Mouse (Mus musculus): Measurements from ENCODE around the gene Ncan.

The Ncan gene

DNA sequence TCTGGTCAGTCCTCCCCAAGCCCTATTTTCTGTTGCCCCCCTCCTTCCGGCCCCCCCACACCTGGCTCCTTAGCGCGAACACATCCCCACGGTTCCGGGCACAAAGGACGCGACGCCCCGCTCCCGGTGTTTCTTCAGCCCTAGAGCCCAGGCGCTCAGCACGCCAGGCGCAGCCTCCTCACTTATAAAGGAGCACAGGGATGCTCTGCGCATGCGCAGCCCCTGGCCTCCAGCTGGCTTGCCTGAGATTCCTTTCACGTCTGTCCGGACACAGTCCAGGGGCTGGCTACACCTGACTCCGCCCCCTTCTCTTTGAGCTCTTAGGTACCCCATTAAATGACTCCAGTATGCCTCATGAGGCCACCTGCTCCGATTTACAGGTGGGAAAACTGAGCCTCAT, at the start of gene Ncan:
TSS of gene Ncan (minus strand) at position 207 of the 400 bp plus-strand sequence.
- DNase-seq (ENCODE audit: low read depth in 1 of 2, low spot score in 2 of 2), result no peak

DNA sequence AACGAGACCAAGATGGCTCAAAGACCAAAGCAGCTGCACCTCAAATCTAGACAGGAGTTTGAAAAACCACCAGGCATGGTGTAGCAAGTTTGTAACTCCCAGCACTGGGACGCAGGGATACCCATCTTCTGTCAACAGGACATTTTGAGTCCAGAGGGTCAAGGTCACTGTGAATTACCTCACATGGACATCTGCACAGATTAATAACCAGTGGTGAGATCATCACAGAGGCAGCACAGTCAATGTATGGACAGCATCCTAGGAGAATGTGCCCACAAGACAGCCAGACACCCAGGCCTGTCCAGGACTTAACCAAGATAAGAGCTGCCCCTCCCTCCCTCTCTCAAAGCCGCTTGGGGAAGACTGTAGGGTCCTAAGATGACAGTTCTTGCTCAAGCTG, 49.4 kb upstream of the Ncan start:
- no peak for DNase-seq (ENCODE audit: low read depth in 1 of 2, low spot score in 2 of 2)

DNA sequence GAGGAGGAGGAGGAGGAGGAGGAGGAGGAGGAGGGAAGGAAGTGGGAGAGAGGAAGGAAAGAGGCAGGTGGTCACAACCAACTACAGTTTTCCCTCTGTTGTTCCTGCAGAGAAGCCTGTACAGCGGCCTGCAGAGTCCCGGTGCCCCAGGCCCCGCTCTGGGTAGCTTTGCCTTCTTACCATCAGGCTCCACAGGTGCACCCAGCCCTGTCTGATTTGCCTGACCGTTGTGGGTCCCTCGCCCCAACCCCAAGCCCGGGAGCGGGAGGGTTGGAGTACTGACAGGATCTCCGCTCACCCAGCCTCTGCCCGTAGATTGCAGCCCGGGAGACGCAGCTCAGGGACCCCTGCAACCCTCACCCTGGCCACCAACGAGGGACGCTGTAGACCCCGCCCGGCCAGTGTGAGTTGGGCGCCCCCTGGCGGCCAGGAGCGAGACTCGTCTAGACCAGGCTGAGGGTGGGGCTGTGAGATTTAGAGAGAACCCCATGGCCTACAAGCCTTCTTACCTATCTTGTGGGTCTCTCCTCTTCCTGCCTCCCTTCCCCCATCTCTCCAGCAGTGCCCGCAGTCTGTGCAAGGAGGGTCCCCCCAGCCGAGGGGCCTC, 45.9 kb upstream of the Ncan start:
- DNase-seq (ENCODE audit: low read depth in 1 of 2, low spot score in 2 of 2), result peak in 1 of 2 experiments; percentile 48

DNA sequence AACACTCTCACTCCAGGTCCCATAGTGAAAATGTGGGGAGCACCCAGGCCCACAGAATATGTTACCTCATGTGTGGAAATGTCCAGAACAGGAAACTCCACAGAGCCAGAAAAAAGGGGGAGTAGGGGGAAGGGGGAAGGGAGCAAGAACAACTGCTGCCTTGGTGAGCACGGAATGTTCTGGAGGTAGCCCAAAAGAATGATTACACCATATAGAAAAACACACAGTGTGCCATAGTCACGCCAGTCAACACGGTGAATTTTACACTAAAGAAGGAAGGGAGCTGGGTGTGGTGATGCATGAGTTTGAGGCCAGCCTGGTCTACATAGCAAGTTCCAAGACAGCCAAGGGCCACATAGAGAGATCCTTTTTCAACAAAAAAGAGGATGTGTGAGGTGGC, 42.6 kb upstream of the Ncan start:
- no peak for DNase-seq (ENCODE audit: low read depth in 1 of 2, low spot score in 2 of 2)

DNA sequence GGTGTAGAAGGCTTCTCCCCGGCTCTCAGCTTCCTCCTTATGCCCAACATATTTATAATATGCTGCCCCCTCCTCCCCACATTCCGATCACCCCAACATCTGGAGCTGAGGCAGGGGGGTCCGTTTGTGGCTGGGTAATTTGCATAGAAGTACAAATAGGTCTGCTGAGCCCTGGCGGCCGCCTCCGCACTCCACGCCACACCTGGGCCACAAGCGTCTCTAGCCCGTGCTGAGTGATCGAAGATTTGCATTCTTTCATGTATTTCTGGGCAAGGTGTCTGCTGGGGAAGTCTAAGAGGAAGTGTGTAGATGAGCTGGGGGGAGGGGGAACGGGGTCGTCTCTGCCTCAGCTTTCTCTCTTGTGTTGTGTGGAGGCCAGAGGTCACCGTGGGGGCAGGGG, 39.3 kb upstream of the Ncan start:
- DNase-seq (ENCODE audit: low read depth in 1 of 2, low spot score in 2 of 2), result no peak

DNA sequence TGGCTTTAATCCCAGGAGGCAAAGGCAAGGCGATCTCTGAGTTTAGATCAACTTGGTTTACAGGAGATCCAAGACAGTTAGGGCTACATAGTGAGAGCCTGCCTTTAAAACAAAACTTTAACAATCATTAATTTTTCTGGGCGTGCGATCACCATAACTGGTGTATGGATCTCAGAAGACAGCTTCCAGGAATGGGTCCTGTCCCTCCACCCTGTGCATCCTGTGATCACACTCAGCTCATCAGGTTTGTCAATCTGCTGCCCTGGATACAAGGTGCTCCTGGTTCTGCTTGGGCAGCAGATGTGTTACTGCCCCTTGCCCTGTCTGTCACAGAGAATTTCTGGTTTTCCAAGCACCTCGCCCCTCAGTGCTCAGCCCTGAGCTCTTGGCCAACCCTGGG, 38.5 kb upstream of the Ncan start:
- no peak for DNase-seq (ENCODE audit: low read depth in 1 of 2, low spot score in 2 of 2)

DNA sequence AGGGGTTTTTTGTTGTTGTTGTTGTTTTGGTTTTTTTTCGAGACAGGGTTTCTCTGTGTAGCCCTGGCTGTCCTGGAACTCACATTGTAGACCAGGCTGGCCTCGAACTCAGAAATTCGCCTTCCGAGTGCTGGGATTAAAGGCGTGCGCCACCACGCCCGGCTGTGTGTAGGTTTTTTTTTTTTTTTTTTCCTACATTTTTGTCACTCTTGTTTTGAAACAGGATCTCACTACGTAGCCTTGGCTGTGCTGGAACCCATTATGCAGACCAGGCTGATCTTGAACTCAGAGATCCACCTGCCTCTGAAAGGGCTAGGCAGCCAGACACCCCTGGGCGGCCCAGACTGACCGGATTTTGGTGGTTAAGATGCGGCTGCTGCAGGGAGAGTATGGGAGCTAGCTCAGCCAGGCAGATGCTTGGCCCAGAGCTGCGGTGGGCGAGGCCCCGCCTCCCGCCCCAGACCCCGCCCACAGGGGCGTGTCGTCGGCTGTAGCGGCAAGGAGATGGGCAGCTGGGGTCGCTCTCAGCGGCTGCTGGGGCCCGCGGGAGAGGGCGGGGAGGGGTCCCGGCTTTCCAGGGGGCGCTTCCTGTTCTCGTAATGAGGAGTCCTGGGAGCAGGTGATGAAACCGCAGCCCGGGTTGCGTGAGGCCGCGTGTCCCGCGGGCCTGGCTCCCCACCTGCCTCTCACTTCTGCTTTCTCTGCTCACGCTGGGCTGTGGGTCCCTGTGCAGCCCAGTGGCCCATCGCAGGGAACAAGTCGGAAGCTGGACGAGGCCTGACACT, 37.6 kb upstream of the Ncan start:
- DNase-seq (ENCODE audit: low read depth in 1 of 2, low spot score in 2 of 2), result peak in 1 of 2 experiments; percentile 45

DNA sequence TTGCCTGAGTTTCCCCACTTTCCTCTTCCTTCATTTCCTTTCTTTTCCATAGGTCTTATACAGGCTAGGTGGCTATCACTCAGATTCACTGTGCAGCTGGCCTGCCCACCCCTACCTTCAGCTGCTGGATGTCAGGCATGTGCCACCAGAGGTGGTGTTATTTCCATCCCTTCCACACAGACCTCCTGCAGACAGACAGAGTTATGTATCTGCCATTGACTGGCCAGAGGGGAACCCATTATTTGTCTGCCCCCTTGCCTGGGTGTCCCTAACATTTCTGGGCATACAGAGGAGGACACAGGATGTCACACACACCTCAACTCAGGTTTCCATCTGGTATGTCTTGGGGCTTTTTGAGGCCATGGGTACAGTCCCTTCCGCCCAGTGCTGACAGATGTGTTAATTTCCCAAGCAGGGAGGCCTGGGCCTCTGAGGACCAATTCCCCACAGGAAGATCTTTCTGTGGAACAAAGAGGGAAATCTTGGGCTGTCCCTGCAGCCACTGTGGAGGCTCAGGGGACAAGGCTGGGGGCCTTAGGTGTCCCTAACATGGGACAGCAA, 36.6 kb upstream of the Ncan start:
- DNase-seq (ENCODE audit: low read depth in 1 of 2, low spot score in 2 of 2), result no peak

DNA sequence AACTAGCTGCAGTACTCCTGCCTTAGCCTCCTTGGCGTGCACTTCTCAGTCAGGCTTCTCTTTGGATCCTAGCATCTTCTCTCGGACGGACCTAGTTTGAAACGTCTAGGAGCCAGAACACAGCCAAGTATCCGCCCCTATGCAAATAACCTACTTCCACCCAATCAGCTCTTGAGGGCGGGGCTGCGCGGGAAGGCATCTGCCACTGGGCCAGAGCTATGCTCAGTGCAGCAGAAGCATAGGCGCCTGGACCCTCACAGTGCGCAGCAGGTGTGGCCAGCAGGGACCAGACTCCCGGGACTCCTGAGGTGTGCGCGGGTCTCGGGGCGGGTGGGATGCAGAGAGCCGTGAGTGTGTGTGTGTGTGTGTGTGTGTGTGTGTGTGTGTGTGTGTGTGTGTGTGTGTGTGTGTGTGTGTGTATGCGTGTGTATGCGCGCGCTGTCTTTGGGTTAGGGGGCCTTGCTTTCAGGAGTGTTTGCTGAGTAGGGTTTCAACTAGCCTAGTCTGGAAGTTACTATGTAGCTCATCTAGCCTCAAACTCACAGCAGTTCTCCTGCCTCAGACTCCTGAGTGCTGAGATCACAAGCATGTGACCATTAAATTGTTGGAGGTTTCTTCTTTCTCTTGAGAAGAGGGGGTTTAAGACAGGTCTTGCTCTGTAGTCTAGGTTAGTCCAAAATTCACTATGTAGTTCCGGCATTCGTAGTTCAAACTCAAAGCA, 32.0 kb upstream of the Ncan start:
- peak in 1 of 2 experiments; percentile 21 for DNase-seq (ENCODE audit: low read depth in 1 of 2, low spot score in 2 of 2)

DNA sequence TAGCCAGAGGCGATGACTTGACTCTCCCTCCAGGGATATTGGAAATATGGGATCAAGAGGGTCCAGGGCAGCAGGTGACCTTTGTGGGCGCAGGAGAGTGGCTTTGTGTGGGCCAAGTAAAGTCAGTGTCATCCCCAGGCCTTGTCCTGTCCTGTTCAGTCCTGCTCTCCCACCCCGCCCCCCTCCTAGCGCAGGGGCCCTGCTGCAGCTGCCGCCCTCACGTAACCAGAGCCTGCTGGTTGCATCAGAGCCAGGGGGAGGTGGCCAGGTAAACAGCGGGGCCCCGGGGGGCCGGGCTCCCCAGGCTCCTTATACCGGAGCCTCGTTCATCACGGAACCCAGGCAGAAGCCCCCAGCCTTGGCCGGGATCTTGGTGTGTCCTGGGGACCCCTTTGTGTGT, 29.5 kb upstream of the Ncan start:
- DNase-seq (ENCODE audit: low read depth in 1 of 2, low spot score in 2 of 2), result no peak

DNA sequence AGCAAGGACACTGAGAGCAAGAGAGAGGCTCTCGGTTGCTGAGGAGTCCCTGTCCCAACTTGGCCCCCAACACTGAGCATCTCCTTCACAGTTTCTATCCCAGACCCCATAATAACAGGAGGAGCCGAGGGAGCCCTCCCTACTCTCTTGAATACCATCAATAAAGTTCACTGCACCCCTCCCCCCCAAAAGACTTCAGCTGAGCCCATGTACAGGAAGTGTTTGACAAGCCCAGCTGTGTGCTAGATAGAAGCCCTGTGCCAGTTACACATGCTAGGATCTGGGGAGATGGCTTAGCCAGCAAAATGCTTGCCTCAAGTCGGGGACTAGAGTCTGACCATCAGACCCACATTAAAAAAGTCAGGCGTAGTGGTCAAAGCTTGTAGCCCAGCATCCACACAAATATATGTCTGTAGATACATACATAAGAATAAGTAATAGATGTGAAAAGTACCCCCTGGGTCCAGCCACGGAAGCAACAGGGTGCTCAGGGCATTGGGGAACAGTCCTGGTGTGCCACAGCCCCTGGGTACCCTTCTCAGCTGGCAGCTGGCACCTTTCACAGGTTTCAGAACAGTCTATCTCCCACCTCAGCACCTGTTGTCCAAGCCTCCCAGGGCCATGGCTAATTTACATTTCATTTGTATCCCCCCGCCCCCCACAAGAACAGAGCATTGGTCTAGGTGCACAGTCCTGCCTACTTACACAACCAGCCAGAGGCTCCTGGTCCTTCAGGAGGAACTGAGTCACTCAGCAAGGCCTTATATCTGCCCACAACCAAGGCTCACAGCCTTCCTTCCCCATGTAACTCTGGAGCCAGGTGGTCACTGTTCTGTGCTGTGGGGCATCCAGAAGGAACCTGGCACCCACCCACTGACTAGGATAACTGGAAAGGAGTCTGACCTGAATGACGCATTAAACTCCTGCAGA, 27.3 kb upstream of the Ncan start:
- no peak for DNase-seq (ENCODE audit: low read depth in 1 of 2, low spot score in 2 of 2)

DNA sequence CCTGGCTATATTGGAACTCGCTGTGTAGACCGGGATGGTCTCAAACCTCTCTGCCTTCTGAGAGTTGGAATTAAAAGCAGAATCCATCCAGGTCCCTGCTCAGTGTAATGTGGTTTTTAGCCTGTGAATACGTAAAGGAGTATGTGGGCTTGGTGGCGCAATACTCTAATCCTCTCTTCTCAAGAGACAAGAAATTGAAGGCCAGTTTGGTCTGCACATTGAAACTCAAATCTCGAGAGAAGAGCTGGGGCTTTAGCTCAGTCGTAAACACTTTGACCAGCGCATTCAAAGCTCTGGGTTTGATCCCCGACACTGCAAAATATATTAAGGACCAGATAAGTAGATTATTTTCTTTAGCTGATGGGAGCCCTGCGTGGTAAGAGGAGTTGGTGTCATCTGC, 19.3 kb upstream of the Ncan start:
- no peak for DNase-seq (ENCODE audit: low read depth in 1 of 2, low spot score in 2 of 2)

DNA sequence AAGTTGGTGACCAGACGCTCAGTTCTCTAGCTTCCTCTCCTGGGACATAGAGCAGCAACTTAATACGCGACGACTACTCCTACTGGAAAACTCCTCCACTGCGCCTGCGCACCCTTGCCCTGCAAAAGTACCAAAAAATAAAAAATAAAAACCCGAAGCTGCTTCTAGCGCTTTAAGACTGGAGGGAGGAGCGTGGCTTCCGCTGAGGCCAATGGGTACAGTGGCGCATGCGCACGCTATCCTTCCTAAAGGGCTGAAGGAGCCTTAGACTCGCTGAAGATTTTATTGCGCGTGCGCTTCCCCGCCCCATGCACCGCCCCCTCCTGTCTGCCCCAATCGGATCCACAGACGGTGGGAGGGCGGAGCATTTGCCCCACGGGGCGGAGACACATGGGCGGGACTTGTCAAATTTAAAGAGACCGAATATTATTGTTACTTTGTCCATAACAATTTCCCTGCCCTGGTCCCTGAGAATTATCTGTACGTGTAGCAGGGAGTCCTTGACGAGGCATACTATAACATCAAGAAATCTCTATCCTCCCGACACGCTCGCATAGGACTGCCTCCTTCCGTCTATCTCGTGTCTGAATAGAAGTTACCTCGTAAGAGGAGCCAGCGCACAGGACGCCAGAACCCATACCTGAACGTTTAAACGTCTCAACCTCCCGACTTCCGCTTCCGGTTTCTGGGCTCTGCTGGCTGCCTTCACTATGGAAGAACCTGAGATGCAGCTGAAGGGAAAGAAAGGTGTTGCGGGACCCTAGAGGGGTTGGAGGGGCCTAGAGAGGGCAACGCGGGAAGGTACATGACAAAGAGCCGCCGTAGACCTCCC, 18.6 kb upstream of the Ncan start, which contains the start of the genes Rfxank, Borcs8 and Mef2b:
TSS of gene Rfxank (minus strand) at position 129 of the 832 bp plus-strand sequence.
TSS of gene Borcs8 (plus strand) at position 474 of the 832 bp plus-strand sequence.
TSS of gene Mef2b (plus strand) at position 686 of the 832 bp plus-strand sequence.
- peak; percentile 96 to 98 for DNase-seq (ENCODE audit: low read depth in 1 of 2, low spot score in 2 of 2)

DNA sequence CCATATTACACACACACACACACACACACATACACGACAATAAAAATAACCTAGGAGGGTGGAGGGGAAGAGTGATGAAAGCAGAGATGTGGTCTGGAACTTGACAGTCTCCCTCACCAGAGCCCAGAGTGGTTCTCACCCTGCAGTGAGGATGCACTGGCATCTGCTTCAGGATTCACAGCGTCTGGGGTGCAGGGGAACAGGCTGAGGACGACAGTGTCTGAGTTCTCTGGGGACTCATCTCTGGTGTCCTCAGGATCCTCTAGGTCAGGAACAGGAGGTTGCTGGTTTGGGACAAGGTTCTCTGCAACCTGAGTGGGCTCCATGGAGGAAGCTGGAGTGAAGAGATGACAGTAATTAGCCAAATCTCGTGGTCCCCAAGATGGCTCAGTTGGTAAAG, 17.2 kb upstream of the Ncan start:
- DNase-seq (ENCODE audit: low read depth in 1 of 2, low spot score in 2 of 2), result no peak

DNA sequence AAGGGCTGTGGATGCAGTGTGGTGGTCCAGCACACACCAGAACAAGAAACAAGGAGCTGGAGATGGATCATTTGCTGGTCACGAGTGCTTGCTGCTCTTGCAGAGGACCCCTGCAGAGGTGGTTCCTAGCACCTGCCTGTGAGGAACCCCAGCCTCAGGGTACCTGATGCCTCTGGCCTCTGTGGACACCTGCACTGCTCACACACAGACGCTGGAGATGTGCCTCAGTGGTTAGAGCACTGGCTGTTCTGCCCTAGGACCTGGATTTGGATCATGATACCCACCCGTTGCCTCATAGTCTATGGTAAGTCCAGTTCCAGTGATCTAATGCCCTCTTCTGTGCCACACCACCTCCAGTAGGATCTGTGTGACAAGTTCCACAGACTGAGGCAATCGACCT, 15.9 kb upstream of the Ncan start:
- DNase-seq (ENCODE audit: low read depth in 1 of 2, low spot score in 2 of 2), result no peak

DNA sequence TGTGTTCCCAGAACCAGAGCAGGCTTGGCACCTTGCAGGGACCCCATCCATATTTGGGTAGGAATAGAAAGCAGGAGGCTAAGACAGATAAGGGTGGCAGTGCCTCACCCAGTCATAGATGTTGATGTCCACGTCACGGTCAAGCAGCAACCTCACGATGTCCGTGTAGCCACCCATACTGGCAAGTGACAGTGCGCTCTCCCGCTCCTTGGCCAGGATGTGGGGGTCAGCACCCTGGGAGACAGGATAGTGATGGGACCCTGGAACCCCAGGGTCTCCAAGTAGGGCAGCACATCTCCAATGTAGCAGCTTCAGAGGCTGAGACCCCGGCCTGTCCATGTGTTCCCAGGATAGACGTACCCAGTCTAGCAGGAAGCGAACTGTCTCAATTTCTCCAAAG, 14.3 kb upstream of the Ncan start:
- no peak for DNase-seq (ENCODE audit: low read depth in 1 of 2, low spot score in 2 of 2)

DNA sequence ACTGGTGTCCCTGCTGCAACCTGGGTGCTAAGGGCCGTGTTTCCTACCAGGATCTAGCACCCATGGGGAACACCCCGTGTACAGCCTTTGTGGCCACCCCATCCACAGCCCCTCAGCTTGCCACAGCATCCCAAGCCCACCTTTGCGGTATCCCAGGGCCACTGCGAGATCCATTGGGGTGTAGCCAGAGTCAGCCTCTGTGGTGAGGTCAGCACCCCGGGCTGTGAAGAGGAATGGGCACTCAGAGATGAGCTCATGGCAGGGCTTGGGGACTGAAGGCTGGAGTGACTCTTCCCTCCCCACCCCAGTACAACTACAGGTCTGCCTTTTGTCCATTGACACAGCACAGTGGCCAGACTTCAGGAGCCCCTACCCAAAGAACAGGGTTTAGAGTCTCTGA, 13.4 kb upstream of the Ncan start:
- no peak for DNase-seq (ENCODE audit: low read depth in 1 of 2, low spot score in 2 of 2)

DNA sequence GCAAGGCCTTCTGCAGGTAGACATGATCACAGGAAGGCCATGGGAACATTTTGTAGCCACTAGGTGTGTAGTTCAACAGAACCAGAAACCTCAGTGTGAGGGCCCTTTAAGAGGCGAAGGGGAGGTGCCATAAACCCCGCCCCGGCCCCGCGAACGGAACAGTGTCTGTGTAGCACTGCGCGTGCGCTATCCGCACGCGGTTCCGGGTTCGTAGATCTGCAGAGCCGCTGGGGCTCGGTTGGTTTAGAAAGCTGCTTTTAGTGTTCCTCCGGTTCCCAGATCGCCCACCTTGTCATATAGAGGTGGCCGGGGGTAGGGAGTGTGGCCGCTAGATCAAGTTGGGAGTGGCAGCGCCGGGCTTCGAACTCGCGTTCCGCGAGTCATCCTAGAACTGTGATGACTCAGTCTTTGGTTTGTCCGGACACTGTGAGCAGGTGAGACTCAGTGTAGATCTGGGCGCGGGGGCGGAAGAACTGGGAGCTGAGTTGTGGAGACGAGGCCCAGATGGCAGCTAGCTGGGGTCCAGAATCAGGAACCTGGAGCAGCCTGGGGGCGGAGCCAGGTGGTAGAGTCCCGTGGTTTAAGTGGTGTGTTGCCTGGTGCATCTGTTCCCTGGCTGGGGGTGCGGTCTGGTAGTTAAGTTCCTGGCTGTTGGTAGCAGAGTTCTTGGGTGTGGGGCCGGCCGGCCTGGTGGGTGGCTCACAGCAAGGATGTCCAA, 10.7 kb upstream of the Ncan start, which contains the start of gene Nr2c2ap:
TSS of gene Nr2c2ap (plus strand) at position 168 of the 718 bp plus-strand sequence.
- DNase-seq (ENCODE audit: low read depth in 1 of 2, low spot score in 2 of 2), result peak; percentile 35 to 64

DNA sequence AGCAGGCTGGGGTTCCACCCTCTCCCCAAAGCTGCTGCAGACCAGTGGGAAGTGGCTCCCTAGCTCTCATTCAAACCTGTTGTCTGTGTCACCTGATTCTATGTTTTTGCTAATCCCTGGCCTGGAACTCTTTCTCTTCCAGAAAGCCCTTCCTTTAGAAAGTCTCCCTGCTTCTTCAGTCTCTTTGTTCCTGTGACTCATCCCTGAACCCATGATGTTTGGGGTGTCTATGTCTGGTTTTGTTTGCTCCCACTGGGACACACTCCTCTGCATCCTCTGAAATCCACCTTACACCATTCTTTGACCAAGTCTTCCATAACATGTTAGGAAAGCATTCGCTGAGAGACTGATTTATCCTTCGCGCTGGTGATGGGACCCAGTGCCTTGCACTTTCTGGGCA, 9.4 kb upstream of the Ncan start:
- DNase-seq (ENCODE audit: low read depth in 1 of 2, low spot score in 2 of 2), result no peak

Data from monocyte, adult 2 months (primary cell).